Mouse (Mus musculus) E14TG2a.4 (cell line): ENCODE measurements around the gene S100a4.

ENCODE experiments used
- H3K27me3 ChIP-seq: 2 replicates; pipeline ENCODE4 v1.6.1; 2014; ENCODE audit warnings: low read length, control low read depth; ENCODE audit not compliant: insufficient read depth
- H3K36me3 ChIP-seq: 2 replicates; pipeline ENCODE4 v1.6.1; 2014; ENCODE audit warnings: low read length, control low read depth; ENCODE audit not compliant: insufficient read depth
- H3K4me1 ChIP-seq: replicated peaks from 2 replicates; pipeline ENCODE4 v1.6.1; 2014; ENCODE audit warnings: low read depth, low read length, control low read depth
- H3K4me3 ChIP-seq: replicated peaks from 2 replicates; pipeline ENCODE4 v1.5.1; 2014; ENCODE audit warnings: mild to moderate bottlenecking, low read length
- H3K9me3 ChIP-seq: 2 replicates; pipeline ENCODE4 v1.6.1; 2014; ENCODE audit warnings: low read length, control low read depth
- CTCF ChIP-seq: conservative IDR thresholded peaks from 2 replicates; pipeline ENCODE4 v1.5.1; 2014; ENCODE audit warnings: low read length
- NANOG ChIP-seq: IDR thresholded peaks from 2 replicates; pipeline ENCODE4 v1.6.1; 2014; ENCODE audit warnings: borderline replicate concordance, low read length, mixed read lengths
- POU5F1 ChIP-seq: IDR thresholded peaks from 2 replicates; pipeline ENCODE4 v1.6.1; 2014; ENCODE audit warnings: low read length, borderline replicate concordance

Gene S100a4

GRCm38 (mm10) chr3:90582156-90582555 is 21.4 kb upstream of the S100a4 start:
- TF ChIP-seq POU5F1 (no peak), CTCF (peak; percentile 85)
- H3K4me3 ChIP-seq = no peak overlapping the region

GRCm38 (mm10) chr3:90582556-90582955 is 21.0 kb upstream of the S100a4 start:
- Histone ChIP-seq H3K9me3 (no peaks in the 10 kb centered on the region), H3K27me3 (peaks cover 12% of the 10 kb centered on the region; the same call in 1 of the 2 replicates), H3K4me1 (peaks cover 34% of the 10 kb centered on the region), H3K36me3 (no peaks in the 10 kb centered on the region), H3K4me3 (no peak overlapping the region)
- no peak for TF ChIP-seq CTCF
- no peak for TF ChIP-seq NANOG
- TF ChIP-seq POU5F1 = no peak

More at GRCm38 (mm10) chr3:90582156-90582555, 21.4 kb upstream of the S100a4 start:
- H3K27me3 ChIP-seq = peaks cover 12% of the 10 kb centered on the region; the same call in 1 of the 2 replicates
- no peaks in the 10 kb centered on the region for H3K36me3 ChIP-seq
- no peaks in the 10 kb centered on the region for H3K9me3 ChIP-seq
- H3K4me1 ChIP-seq = peaks cover 30% of the 10 kb centered on the region

DNA sequence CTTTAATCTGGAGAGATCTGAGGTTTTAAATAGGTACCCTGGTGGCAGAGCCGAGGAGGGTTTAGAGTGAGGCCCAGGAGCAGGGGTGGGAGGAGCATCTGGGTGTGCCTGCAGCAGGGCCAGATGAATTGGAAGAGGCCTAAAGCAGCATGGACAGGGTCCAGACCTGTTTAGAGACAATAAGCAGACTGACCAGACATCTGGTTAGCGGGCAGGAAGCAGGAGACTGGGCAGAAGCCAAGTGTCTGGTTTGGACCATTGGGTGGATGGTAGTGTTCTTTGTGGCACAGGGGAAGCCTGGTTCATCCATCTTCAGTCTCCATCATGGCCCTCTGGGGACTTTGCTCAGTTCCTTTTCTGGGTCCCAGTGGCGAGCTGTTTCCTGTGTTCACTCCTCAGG is 19.7 kb upstream of the S100a4 start:
- no peak for TF ChIP-seq POU5F1
- TF ChIP-seq CTCF = no peak
- no peak for TF ChIP-seq NANOG
- Histone ChIP-seq H3K27me3 (peaks cover 12% of the 10 kb centered on the region; the same call in 1 of the 2 replicates), H3K4me3 (no peak overlapping the region), H3K36me3 (no peaks in the 10 kb centered on the region), H3K4me1 (peaks cover 43% of the 10 kb centered on the region), H3K9me3 (no peaks in the 10 kb centered on the region)

- Histone ChIP-seq H3K4me3 (no peak overlapping the region), H3K36me3 (no peaks in the 10 kb centered on the region), H3K9me3 (no peaks in the 10 kb centered on the region), H3K27me3 (peaks cover 12% of the 10 kb centered on the region; the same call in 1 of the 2 replicates), H3K4me1 (peaks cover 57% of the 10 kb centered on the region)
- no peak for TF ChIP-seq NANOG
- TF ChIP-seq CTCF = peak; percentile 85
These were observed 18.0 kb upstream of the S100a4 start for GRCm38 (mm10) chr3:90585595-90585994.

DNA sequence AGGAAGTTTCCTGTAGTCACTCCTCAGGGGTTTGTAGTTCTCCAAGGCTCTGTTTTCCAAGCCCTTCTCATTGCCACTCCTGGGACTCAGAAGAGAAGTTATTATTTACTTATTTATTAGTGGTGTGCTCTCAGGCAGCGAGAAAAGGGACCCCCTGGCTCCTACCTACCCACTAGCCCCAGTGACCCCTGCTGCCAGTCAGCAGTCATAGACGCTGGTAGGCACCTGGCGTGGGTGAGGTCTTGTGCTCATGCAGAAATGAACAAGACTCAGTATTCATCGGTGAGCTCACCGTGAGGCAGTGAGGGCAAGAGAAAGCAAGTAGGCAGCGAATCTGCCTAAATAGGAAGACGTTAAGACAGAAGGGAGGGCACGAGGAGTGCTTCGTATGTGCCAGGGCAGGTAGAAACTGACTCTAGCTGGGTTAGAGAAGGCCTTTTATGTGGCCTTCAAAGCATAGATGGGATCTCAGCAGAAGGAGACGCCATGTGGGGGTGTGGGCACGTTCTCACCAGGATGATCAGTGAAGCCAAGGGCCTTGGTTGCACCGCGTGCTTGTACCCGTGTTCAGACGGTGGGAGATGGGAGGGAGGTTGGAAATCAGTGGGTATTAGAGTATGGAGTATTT is 17.4 kb upstream of the S100a4 start:
- Histone ChIP-seq H3K27me3 (peaks cover 12% of the 10 kb centered on the region; the same call in 1 of the 2 replicates), H3K4me3 (peak overlapping the region; percentile 48; the same call in 1 of the 2 replicates), H3K9me3 (no peaks in the 10 kb centered on the region), H3K36me3 (no peaks in the 10 kb centered on the region), H3K4me1 (peaks cover 57% of the 10 kb centered on the region)
- TF ChIP-seq CTCF (no peak), NANOG (no peak), POU5F1 (no peak)

- peaks cover 12% of the 10 kb centered on the region; the same call in 1 of the 2 replicates for H3K27me3 ChIP-seq
- TF ChIP-seq NANOG = no peak
- TF ChIP-seq CTCF = no peak
- TF ChIP-seq POU5F1 = no peak
- H3K9me3 ChIP-seq = no peaks in the 10 kb centered on the region
- H3K4me1 ChIP-seq = peaks cover 57% of the 10 kb centered on the region
- H3K36me3 ChIP-seq = no peaks in the 10 kb centered on the region
- peak overlapping the region; percentile 48 for H3K4me3 ChIP-seq
These were observed 16.7 kb upstream of the S100a4 start for GRCm38 (mm10) chr3:90586906-90587305.

DNA sequence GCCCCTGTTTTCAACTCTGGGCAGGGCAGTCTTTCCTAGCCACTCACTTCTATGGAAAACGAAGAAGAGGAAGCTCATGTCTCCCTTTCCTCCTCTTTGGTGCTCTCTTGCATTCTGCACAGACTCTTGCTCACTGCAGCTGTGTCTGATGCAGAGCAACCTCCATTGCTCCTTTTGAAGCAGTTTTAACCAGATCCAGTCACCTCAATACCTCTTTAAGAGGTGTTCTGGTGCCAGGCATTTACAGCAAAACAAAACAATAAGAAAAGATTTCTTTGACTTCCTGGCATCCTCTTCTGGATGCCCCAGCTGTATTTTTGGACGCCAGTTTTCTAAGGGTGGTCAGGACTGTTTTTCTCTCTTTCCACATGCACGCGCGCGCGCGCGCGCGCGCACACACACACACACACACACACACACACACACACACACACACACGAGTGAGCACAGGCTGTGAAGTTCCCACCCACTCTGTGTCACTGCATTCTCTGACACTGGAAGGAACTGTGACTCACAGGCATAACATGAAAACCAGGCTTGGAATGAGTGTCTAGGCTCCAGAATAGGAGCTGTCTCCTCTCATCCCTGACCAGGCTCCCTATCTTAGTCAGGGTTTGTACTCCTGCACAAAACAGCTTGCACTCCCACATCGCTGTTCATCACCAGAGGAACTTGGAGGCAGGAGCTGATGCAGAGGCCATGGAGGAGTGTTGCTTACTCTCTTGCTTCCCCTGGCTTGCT is 16.0 kb upstream of the S100a4 start:
- H3K9me3 ChIP-seq = no peaks in the 10 kb centered on the region
- no peaks in the 10 kb centered on the region for H3K36me3 ChIP-seq
- TF ChIP-seq NANOG (no peak), POU5F1 (no peak), CTCF (no peak)

DNA sequence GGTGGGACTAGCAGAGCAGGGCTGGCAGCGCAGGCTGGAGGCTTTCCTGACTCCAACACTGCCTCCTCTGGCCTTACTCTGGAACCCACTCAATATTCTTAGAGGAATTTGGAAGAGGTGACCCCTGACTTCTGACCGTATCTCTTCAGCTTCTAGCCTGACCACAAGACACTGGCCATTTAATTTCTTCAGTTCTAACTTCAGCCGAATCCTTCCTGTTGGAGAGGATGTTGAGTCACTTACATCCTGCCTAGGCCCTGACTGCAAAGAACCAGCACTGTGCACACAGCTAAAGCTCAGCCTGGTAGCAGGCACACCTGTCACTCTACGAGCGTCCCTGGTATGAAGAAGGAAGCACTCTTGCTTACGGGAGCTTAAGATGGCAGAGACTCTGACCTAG is 14.2 kb upstream of the S100a4 start:
- H3K4me3 ChIP-seq = no peak overlapping the region
- peaks cover 47% of the 10 kb centered on the region for H3K4me1 ChIP-seq
- H3K36me3 ChIP-seq = no peaks in the 10 kb centered on the region
- H3K9me3 ChIP-seq = peaks cover 4% of the 10 kb centered on the region; the same call in 1 of the 2 replicates
- peaks cover 6% of the 10 kb centered on the region; the same call in 1 of the 2 replicates for H3K27me3 ChIP-seq
- TF ChIP-seq POU5F1 (no peak), CTCF (no peak), NANOG (no peak)

More for the DNA sequence above, 16.0 kb upstream of the S100a4 start:
- peaks cover 57% of the 10 kb centered on the region for H3K4me1 ChIP-seq
- peak overlapping the region; percentile 48 for H3K4me3 ChIP-seq
- peaks cover 12% of the 10 kb centered on the region; the same call in 1 of the 2 replicates for H3K27me3 ChIP-seq
